Mouse (Mus musculus): ENCODE measurements around the gene Per1.

Gene Per1

GRCm38 (mm10) chr11:69094697-69095429 lies at the start of gene Per1:
Gene Per1 (plus strand): TSS chr11:69095217.
- in situ Hi-C loops (cut with MboI) = no loop called here

- in situ Hi-C loops (cut with MboI) = no loop called here
These were observed 49.3 kb upstream of the Per1 start, which contains the start of gene Aurkb for GRCm38 (mm10) chr11:69045531-69046394. Gene Aurkb (plus strand): TSS chr11:69045647.

DNA sequence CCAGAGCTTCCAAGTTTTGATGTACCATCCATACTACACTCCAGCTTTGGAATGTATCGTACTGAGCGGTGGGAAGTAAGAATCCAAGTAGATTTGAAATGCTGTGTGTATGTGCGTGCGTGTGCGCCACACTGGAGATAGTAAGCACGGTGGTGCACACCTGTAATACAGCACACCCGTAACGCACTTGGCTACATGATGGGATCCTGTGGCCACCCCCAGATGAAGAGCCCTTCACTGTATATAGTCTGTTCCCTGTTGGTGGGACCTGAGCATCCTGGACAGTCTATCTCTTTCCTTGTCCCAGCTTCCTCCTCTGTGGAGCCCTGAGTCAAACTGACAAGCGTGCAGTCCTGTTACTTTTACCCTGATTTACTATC lies 48.6 kb upstream of the Per1 start:
- in situ Hi-C loops (cut with MboI) = no loop called here

GRCm38 (mm10) chr11:69047592-69047991 lies 47.4 kb upstream of the Per1 start:
- in situ Hi-C loops (cut with MboI) = no loop called here

DNA sequence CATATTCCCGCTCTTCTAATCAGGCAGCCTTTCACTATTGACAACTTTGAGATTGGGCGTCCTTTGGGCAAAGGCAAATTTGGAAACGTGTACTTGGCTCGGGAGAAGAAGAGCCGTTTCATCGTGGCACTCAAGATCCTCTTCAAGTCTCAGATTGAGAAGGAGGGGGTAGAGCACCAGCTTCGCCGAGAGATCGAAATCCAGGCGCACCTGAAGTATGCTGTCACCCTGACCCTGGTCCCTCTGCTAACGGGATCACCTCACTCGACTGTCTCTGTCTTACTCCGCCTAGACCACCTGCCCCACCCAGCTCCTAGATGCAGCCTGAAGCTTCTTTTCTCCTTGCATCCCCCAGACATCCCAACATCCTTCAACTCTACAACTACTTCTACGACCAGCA lies 46.9 kb upstream of the Per1 start:
- in situ Hi-C loops (cut with MboI) = no loop called here

DNA sequence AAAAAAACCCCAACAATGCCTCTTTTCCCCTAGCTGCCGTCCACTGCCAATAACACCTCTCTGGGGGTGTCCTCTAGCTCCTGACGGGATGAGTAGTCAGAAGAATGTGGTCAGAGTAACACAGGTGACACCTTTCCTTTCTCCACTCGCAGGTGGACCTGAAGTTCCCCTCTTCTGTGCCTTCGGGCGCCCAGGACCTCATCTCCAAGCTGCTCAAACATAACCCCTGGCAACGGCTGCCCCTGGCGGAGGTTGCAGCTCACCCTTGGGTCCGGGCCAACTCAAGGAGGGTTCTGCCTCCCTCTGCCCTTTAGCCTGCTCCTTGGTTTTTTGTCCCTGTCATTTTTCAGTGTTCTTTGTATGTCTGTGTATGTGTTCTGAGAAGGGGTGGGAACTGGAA lies 44.3 kb upstream of the Per1 start:
- in situ Hi-C loops (cut with MboI) = no loop called here

DNA sequence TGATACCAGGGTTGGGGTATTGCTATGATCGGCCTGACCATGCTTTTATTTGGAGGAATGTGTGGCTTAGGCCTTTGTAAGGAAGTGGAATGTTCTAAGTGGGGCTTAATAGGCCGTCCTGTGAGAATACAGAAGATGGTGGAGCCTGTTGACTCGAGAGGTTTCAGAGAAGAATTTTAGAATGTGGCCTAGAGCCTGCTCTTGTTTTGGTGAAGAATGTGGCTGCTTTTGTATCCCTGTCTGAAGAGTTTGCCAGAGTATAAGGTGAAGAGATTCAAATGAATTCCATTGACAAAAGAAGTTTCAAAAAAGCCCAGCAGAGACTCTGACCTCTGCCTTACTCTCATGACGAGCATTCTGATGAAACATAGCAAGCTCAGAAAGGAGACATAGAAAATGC lies 43.2 kb upstream of the Per1 start:
- in situ Hi-C loops (cut with MboI) = no loop called here

GRCm38 (mm10) chr11:69052824-69053421 lies 42.1 kb upstream of the Per1 start:
- in situ Hi-C loops (cut with MboI) = no loop called here

GRCm38 (mm10) chr11:69053848-69054247 lies 41.2 kb upstream of the Per1 start:
- in situ Hi-C loops (cut with MboI) = no loop called here

DNA sequence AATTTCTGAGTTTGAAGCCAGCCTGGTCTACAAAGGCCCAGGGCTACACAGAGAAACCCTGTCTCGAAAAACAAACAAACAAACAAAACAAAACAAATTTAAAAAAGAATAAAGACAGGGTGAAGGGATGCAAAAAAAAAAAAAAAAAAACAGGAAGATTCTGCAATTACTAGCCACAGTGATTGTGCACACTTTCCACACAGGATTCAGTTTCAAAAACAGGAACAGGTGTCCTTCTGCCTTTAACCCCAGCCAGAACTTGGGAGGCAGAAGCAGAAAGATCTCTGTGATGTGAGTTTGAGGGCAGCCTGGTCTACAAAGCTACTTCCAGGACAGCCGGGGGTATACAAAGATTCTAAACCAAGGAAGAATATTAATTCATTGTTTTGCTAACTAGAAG lies 36.8 kb upstream of the Per1 start:
- in situ Hi-C loops (cut with MboI) = no loop called here

GRCm38 (mm10) chr11:69058729-69059356 lies 36.2 kb upstream of the Per1 start:
- in situ Hi-C loops (cut with MboI) = no loop called here

DNA sequence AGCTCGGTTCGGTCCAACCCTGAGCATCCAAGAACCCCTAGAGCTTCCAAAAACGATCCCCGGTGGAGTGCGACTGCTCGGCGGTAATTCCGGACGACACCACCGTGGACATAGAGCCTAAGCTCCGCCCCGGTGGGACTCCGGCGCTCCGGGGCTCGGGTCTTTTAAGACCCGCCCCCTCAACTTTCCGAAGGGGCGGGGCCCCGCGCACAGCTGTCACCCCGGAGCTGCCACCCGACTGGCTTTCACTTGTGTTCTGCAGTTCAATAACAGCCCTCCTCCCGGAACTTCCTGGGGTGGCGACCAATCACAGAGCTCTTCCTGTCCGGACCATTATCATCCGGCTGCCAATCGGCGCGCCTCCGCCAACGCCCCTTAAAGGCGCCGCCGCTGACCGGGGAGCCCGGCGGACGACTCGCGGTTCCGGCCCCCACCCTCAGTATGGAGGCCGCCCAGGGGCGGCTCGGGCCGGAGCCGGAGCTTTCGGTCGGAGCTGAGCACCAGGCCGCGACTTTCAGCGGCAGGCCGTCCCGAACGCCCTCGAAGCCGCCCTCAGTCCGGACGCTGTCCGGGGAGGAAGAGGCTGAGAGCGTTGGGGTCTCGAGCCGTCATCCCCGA lies 35.6 kb upstream of the Per1 start, which contains the start of gene Borcs6:
Gene Borcs6, plus strand, starts transcription at position 361 of the 618 bp plus-strand sequence.
- in situ Hi-C loops (cut with MboI) = no loop called here

DNA sequence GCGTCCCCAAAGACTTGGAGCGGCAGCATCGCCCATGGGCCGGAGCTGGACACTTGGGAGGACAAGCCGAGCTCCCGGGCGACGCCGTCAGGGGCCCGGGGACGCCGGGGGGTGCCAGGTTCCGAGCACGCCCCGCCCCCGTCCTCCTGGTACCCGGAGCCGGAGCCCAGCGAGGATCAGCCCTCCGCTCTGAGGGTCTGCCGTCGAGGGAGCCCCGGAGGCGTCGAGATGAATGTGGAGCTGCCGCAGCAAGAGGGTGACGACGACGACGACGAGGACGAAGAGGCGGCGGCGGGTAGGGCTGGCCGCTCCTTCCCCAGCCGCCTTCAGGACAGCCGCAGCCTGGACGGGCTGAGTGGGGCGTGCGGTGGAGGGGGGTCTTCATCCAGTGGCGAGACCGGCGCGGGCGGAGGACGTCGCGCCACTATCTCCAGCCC lies 35.0 kb upstream of the Per1 start:
- in situ Hi-C loops (cut with MboI) = loop anchor here (5.0 kb wide), 1 partner anchor 62 kb away; the partner anchor contains the start of genes 9130213A22Rik and Hes7

DNA sequence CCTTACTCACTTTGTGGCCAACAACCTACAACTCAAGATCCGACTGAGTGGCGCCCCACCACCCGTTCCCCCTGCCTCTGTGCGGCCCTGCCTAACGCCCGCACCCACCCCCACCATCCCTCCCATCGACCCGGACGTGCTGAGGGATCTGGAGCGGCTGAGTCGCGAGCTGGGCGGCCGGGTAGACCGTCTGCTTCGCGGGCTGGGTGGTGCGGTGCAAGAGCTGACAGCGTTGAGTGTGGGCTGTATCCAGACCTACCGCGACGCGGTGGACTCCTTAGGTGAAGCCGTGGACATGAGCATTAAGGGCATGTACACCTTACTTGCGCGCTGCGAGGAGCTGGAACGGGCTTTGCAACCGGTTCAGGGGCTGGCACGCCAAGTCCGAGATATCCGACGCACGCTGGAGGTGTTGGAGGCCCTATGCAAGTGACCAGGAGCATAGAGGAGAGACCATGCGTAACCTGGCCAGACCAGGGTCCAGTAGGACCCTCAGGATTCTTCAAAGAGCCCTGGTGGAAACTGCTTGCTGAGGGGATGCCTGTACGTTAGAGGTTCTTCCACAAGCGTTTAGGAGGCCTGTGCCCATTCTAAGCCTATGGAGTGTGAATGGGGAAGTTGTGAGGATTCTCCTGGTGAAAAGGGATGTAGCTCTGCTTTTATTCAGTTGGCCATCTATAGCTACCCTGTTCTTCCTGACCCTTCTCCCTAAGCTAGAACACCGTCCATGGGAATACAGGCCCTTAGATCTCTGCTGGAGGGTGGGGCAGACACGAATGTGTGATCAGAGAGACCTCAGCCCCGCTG lies 34.4 kb upstream of the Per1 start:
- in situ Hi-C loops (cut with MboI) = loop anchor here (5.0 kb wide), 1 partner anchor 62 kb away; the partner anchor contains the start of genes 9130213A22Rik and Hes7

DNA sequence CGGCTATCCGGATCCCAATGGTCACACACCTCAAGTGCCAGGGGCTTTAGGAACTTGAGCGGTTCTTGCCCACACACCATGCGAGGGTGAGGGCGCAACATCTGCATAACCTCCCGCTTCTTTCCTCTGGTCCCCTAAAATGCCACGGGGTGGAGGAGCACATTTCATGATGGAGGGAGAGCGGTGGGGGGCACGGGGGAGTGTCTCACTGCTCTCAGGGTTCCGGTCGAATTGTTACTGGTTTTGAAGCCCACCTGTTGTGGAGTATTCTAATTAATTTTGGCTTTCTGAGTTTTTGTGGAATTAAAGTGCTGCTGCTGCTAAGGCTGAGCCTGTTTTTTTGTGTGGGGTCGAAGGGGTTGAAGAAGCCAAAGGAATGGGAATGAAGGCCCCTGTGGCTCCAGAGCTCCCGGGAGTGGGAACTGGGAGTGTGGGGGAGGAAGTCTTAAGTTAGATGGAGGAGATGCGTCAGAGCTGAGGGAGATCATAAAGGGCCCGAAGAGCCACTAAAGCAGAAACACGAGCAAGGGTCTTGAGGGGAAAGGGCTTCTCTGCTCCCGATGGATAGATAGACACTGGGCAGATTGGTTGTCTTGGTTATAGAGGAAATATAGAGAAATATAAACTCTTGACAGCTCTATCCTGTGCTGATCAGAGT lies 33.6 kb upstream of the Per1 start:
- in situ Hi-C loops (cut with MboI) = loop anchor here (5.0 kb wide), 1 partner anchor 61 kb away; the partner anchor contains the start of genes 9130213A22Rik and Hes7

DNA sequence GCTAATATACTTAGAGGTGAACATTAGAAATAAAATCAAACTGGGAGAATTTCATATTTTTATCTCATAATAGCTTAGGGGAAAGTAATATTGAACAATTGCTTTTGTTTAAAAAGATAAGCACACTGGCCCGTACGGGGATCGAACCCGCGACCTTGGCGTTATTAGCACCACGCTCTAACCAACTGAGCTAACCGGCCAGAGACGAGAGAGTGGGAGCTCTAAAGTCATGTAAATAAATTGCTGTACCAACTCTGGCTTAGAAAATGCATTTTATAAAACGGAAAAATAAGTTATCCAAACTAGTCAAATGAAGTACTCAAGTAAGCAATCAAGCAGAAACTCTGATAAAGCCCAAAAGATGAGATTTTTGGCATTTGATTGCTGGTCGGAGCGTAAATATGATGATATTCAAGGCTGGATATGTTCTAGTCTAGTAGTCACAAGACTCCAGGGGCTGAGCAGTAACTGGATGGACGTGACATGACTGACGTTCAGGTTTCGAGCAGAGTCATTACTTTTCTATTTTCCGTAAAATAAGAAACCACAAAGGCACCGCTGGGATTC lies 32.7 kb upstream of the Per1 start:
- in situ Hi-C loops (cut with MboI) = loop anchor here (5.0 kb wide), 1 partner anchor 60 kb away; the partner anchor contains the start of genes 9130213A22Rik and Hes7

DNA sequence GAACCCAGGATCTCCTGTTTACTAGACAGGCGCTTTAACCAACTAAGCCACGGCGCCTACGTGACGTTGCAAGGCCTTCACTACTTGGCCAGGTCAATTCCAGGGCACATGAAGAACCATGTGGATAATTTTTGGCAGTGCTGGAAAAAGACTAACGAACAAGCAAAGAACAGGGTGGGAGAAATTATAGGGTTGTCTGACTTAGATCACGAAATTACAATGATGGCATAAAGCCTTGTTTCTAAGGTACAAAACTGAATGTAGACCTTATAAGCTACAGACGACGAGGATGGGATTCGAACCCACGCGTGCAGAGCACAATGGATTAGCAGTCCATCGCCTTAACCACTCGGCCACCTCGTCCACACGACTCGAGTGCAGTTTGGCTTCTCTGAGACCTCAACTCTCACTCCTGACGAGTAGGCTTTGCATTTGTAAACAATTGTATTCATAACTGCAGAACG lies 32.2 kb upstream of the Per1 start:
- in situ Hi-C loops (cut with MboI) = loop anchor here (5.0 kb wide), 1 partner anchor 60 kb away; the partner anchor contains the start of genes 9130213A22Rik and Hes7

DNA sequence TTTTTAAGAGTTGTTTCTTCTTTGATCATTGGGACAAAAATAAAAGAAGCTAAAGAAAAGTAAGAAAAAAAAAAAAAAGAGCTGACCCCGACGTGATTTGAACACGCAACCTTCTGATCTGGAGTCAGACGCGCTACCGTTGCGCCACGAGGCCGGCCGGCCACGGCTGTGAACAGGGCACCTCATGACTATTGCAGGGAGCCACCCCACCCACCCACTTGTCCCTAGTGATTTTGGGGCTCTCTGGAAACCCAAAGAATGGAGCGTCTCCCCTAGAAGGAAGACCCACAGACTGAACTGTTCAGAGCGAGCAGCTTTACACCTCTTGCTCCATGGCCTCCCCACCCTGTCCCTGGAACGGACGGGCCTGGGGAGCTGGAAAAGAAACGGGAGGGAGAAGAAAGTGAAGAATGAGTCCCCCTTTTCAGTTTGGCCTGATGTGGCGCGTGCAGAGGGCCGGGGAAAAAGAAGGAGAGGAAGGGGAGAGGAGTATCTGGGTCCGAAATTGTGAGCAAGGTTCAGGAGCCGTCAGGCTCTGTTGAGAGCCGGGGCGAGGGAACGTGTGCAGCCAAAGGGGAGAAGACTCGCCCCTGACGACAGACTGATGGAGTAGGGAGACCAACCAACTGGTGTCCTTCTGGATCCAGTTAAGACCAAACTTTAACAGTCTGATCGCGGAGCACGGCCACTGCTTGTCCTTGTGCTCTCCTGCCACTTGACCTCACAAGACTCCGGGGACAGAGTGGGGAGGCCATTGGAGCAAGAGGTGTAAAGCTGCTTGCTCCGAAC lies 31.4 kb upstream of the Per1 start:
- in situ Hi-C loops (cut with MboI) = loop anchor here (5.0 kb wide), 1 partner anchor 59 kb away; the partner anchor contains the start of genes 9130213A22Rik and Hes7
